Mouse (Mus musculus): ENCODE data around the gene Cand2. TPM values are rescaled to one million over a fixed set of nuclear protein-coding genes. Genes with fewer than 3 reads are reported as not detected.
"Not testable (repeated sequence)": the region's sequence is repeated elsewhere in the genome, so short reads cannot be mapped to it uniquely, and the experiment has no call there.

Cand2 gene
- polyA plus RNA-seq, 1 experiment from 2014 or later, result 56.3 TPM

DNA sequence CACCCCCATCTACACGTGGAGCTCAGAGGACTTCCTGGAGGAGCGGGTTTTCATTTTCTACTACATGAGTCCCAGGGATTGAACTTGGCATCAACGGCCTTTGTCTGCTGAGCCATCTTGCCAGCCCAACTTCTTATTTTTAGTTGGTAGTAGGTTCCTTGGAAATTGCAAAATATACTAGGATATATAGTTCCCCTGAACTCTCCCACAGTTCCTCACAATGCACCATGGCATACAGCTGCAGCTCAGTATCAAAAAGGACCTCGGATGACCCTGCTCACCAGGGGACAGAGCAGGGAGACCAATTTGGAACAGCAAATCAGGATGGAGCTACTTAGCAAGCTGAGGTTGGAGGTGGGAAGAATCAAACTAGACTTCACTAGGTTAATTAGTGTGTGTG is 40.7 kb downstream of the Cand2 start:
- H3K9me3 ChIP-seq (replicated peaks), result no peaks in the 10 kb centered on the region
- no peaks in the 10 kb centered on the region for H3K27me3 ChIP-seq (ENCODE audit: low read depth, poor library complexity, severe bottlenecking)
- DNase-seq (ENCODE audit: low spot score), result no peak
- no peak overlapping the region for H3K27ac ChIP-seq (replicated peaks)
- no peak overlapping the region for H3K4me3 ChIP-seq
- WGBS, result 85% methylated on average over 4 of the region's 4 CpGs
- H3K4me1 ChIP-seq, result peaks cover 9% of the 10 kb centered on the region
- H3K36me3 ChIP-seq, result no peaks in the 10 kb centered on the region

DNA sequence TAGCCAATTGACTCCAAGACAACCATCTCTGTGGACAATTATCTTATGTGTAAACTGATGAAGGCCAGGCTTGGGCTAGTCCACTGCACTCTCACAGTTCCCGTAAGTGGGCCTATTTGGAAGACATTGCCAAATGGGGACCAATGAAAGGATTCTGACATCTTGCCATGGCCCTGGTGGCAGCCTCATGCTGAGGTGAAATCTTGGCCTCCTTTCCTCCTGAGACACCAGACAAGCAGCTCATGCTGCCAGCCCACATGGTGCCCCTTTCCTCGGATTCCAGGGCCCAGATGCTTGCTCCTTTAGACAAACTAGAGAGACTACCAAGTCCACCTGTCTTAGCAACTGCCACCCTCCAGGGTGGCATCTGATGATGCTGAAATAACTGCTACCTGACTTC is 43.8 kb downstream of the Cand2 start:
- Histone ChIP-seq H3K27me3 (ENCODE audit: low read depth, poor library complexity, severe bottlenecking) (no peaks in the 10 kb centered on the region), H3K36me3 (no peaks in the 10 kb centered on the region), H3K4me1 (peaks cover 9% of the 10 kb centered on the region), H3K4me3 (no peak overlapping the region), H3K9me3 (replicated peaks) (no peaks in the 10 kb centered on the region), H3K27ac (replicated peaks) (no peak overlapping the region)
- no peak for DNase-seq (ENCODE audit: low spot score)
- 75% methylated on average over 2 of the region's 2 CpGs for WGBS

DNA sequence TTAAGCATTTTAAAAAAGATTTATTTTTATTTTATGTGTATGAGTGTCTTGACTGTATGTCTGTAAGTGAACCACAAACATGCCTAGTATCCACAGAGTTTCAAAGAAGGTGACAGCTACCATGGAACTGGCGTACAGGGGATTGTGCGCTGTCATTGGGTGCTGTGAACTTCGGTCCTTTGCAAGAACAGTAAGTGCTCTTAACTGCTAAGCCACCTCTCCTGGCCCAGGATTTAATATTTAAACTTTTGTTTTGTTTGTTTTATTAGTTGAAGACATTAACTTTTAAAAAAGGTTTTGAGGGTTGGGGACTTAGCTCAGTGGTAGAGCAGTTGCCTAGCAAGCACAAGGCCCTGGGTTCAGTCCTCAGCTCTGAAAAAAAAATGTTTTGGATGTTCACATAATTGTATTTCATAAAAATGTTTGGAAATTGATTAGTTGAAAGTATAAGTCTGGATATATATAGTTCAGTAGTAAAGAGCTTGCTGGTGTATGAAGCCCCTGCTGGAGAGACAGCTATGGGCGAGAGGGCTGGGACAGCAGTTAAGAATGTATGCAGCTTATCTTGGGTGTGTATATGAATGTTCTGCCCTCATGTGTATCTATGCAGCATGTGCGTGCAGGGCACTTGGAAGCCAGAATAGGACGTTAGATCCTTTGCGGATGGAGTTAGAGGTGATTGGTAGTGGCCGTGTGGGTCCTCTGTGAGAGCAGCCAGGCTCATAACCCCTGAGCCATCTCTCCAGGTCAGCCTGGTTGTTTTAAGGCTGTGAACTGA is 47.1 kb downstream of the Cand2 start:
- H3K27ac ChIP-seq (replicated peaks), result no peak overlapping the region
- WGBS, result 87% methylated on average over 8 of the region's 8 CpGs
- no peaks in the 10 kb centered on the region for H3K9me3 ChIP-seq (replicated peaks)
- H3K4me1 ChIP-seq, result peaks cover 8% of the 10 kb centered on the region; the same call in 1 of the 2 replicates
- H3K27me3 ChIP-seq (ENCODE audit: low read depth, poor library complexity, severe bottlenecking), result no peaks in the 10 kb centered on the region
- no peak overlapping the region for H3K4me3 ChIP-seq
- no peaks in the 10 kb centered on the region for H3K36me3 ChIP-seq
- DNase-seq (ENCODE audit: low spot score), result no peak

DNA sequence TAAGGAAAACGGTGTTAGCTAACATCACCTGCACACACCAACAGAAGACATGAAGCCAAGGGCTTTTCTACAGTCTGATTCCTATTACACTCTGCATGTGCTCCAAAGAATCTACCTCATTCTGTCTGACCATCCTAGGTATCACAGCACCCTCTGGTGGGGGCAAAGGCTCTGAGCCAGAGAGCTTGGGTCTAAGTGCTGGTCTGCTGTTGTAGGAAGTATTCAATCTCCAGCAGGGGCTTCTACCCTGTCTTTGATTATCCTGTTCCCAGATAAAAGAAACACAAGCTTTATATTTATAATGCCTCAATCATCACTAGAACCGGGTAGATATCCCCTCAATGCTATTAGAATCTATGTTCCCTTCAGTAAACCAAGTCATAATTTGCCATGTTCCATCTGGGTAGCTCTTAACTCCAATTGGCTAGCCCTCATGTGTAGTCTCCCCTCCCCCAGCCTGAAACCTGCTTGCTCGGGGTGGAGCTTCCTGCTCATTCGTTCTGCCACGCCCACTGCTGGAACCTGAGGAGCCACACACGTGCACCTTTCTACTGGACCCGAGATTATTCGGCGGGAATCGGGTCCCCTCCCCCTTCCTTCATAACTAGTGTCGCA is 49.6 kb downstream of the Cand2 start:
- H3K36me3 ChIP-seq; H3K4me1 ChIP-seq; H3K9me3 ChIP-seq (replicated peaks); H3K27me3 ChIP-seq (ENCODE audit: low read depth, poor library complexity, severe bottlenecking): not testable (repeated sequence)
- 3% methylated on average over 6 of the region's 11 CpGs for WGBS
- peak; percentile 80 for DNase-seq (ENCODE audit: low spot score)
- peak overlapping the region; percentile 35 for H3K4me3 ChIP-seq
- H3K27ac ChIP-seq (replicated peaks), result peak overlapping the region; percentile 64

DNA sequence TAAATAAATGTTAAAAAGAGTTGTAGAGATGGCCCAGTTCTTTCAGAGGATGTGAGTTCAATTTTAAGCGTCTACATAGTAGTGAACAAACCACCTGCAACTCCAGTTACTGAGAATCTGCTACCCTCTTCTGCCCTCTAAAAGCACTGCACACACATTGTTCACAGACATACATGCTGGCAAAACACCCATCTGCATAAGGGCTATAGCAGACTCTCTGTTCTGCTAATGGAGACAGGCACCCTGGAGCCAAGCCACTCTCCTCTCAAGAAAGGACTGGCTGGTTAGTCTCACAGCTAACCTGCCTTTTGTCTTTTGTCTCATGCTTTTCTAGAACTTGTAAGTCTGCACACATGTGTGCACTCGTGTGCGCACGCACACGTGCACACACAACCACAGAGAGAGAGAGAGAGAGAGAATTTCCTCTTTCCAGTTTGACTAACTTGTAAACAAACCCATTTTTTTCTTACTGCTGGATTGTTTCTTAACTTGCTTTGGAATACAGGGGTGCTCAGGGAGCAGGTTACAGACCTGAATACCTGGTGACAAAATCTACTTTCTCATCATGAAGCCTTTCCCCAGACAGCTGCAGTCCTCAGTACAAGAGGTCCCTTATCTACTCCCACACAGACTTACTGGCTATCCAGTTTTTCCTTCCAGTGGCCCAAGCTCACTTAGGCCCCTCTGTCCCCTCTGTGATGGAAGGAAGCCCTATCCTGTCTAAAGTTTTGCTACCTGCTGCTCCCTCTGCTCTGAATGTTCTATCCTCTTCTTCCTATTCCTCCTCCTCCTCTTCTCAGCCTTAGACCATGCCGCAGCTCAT is 56.7 kb downstream of the Cand2 start:
- Histone ChIP-seq H3K36me3 (0 out of 2 replicates have a peak, but pooled peaks cover 3% of the 10 kb centered on the region), H3K9me3 (replicated peaks) (no peaks in the 10 kb centered on the region), H3K4me1 (no peaks in the 10 kb centered on the region), H3K27ac (replicated peaks) (no peak overlapping the region), H3K4me3 (no peak overlapping the region), H3K27me3 (ENCODE audit: low read depth, poor library complexity, severe bottlenecking) (no peaks in the 10 kb centered on the region)
- 84% methylated on average over 6 of the region's 6 CpGs for WGBS
- no peak for DNase-seq (ENCODE audit: low spot score)

DNA sequence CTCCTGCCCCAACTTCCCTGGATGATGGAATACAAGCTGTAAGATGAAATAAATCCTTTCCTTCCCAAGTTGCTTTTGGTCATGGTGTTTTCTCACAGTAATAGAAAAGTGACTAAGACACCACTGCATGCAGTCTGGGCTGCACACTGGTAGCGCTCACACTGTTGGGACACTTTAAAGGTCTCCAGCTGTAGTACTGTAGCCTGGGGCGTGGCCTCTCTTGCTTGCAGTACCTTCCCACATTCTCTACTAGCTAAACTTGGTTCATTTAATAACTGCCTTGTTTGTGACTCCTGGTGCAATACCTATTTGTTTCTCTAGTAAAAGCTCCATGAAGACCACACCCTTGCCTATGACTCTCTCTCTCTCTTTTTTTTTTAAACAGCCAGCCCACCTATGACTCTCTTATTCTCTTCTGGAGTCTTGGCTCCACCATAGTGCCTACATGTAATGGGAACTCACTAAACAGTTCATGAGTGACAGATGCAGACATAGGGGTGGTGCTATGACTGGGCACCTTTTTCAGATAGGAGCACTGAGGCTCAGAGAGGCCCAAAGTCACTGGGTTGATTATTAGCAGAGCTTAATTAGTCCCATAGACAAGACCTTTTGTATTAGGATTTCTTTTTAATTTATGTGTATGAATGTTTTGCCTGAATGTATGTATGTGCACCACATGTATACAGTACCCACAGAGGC is 58.0 kb downstream of the Cand2 start:
- H3K36me3 ChIP-seq, result 0 out of 2 replicates have a peak, but pooled peaks cover 3% of the 10 kb centered on the region
- DNase-seq (ENCODE audit: low spot score), result no peak
- H3K4me3 ChIP-seq, result no peak overlapping the region
- no peak overlapping the region for H3K27ac ChIP-seq (replicated peaks)
- H3K27me3 ChIP-seq (ENCODE audit: low read depth, poor library complexity, severe bottlenecking), result no peaks in the 10 kb centered on the region
- no peaks in the 10 kb centered on the region for H3K9me3 ChIP-seq (replicated peaks)
- WGBS, result 93% methylated on average over 2 of the region's 2 CpGs
- peaks cover 1% of the 10 kb centered on the region for H3K4me1 ChIP-seq

DNA sequence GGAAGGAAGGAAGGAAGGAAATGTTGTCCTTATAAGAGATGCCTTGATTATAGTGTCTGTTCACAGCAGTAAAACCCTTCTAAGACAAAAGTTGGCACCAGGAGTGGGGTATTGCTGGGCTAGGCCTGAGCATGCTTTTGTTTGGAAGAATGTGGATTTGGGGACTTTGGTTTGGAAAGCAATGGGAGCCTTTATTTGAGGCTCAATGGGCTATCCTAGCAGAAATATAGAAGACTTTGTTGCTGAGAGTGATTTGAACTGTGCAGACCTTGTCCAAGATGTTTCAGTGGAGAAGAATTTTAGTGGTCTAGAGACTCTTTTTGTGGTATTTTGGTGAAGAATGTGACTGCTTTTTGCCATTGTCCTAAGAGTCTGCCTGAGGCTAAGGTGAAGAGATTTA is 59.5 kb downstream of the Cand2 start:
- Histone ChIP-seq H3K9me3 (replicated peaks) (no peaks in the 10 kb centered on the region), H3K36me3 (0 out of 2 replicates have a peak, but pooled peaks cover 3% of the 10 kb centered on the region), H3K27me3 (ENCODE audit: low read depth, poor library complexity, severe bottlenecking) (no peaks in the 10 kb centered on the region), H3K27ac (replicated peaks) (no peak overlapping the region), H3K4me3 (no peak overlapping the region), H3K4me1 (peaks cover 17% of the 10 kb centered on the region)
- DNase-seq (ENCODE audit: low spot score), result no peak

DNA sequence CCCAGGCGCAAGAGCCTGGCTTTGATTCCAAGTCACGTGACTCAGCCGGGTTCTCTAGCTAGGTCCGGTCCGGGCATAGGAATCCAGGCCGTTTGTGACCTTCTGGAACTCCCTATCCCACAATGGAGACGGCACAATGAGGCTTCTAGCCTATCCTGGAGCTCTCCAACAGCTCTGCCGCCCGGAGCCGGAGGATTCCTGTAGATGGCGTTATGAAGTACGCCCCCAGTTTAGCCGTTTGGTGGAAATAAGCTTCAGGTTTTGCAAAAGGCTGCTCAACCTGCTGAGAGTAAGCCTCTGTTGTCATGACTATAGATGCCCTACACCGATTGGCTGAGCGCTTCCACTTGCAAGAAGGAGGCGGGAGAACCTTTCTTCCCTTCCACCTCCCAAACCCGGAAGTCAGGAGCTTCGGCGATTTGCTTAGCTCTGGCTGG is 63.8 kb downstream of the Cand2 start, which contains the start of gene Efcab12:
Gene Efcab12 (minus strand): TSS at position 252 of the 437 bp plus-strand sequence.
- Histone ChIP-seq H3K27ac (replicated peaks) (peak within 1 kb of the TSS; percentile 84), H3K27me3 (ENCODE audit: low read depth, poor library complexity, severe bottlenecking) (no peaks in the 10 kb centered on the region), H3K9me3 (replicated peaks) (no peaks in the 10 kb centered on the region), H3K4me1 (peaks cover 17% of the 10 kb centered on the region), H3K4me3 (peak within 1 kb of the TSS; percentile 57), H3K36me3 (peaks cover 23% of the 10 kb centered on the region)
- WGBS, result under 1% methylated on average over 19 of the region's 19 CpGs
- peak; percentile 82 for DNase-seq (ENCODE audit: low spot score)

DNA sequence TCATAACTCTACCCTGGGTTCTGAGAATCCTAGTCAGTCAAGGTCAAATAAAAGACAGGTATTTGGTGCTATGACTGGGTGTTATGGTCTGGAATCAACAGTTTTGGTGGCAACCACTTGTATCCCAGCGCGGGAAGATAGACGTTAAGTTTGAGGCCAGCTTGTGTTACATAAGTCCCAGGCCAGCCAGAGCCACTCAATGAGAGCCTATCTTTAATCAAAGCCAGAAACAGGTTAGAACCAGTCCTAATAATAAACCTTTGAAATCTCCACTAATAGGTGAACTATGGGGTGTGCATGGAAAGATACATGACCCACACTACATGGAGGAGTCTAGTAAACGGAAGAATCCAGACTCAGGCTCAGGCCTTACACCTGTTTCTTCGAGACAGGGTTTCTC is 64.4 kb downstream of the Cand2 start:
- no peaks in the 10 kb centered on the region for H3K9me3 ChIP-seq (replicated peaks)
- H3K4me1 ChIP-seq, result peaks cover 17% of the 10 kb centered on the region
- H3K36me3 ChIP-seq, result peaks cover 29% of the 10 kb centered on the region
- H3K27me3 ChIP-seq (ENCODE audit: low read depth, poor library complexity, severe bottlenecking), result no peaks in the 10 kb centered on the region
- H3K4me3 ChIP-seq, result peak overlapping the region; percentile 57
- no peak for DNase-seq (ENCODE audit: low spot score)
- 69% methylated on average over 5 of the region's 5 CpGs for WGBS
- H3K27ac ChIP-seq (replicated peaks), result 0 out of 2 replicates have a peak overlapping the region, but pooled peaks have one; percentile 84

DNA sequence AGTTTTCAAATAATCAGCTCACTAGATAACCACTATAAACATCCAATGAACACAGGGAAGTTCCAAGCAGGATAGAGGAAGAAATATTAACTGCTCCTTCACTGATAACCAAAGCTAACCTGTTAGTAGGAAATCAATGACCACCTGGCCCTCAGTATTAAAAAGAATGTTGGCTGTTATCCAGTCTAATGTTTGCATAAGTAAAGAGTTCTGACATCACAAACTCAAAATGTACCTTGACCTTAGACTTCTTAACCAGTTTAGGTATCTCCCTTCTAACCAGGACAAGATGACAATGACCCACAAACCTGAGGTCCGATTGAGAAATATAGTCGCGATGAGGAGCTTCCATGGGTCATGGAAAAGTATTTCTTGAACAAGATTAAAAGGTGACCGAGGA is 70.7 kb downstream of the Cand2 start:
- DNase-seq (ENCODE audit: low spot score), result no peak
- no peak overlapping the region for H3K27ac ChIP-seq (replicated peaks)
- 96% methylated on average over 4 of the region's 4 CpGs for WGBS
- peaks cover 74% of the 10 kb centered on the region for H3K36me3 ChIP-seq
- H3K27me3 ChIP-seq (ENCODE audit: low read depth, poor library complexity, severe bottlenecking), result no peaks in the 10 kb centered on the region
- no peak overlapping the region for H3K4me3 ChIP-seq
- H3K9me3 ChIP-seq (replicated peaks), result no peaks in the 10 kb centered on the region
- H3K4me1 ChIP-seq, result no peaks in the 10 kb centered on the region

DNA sequence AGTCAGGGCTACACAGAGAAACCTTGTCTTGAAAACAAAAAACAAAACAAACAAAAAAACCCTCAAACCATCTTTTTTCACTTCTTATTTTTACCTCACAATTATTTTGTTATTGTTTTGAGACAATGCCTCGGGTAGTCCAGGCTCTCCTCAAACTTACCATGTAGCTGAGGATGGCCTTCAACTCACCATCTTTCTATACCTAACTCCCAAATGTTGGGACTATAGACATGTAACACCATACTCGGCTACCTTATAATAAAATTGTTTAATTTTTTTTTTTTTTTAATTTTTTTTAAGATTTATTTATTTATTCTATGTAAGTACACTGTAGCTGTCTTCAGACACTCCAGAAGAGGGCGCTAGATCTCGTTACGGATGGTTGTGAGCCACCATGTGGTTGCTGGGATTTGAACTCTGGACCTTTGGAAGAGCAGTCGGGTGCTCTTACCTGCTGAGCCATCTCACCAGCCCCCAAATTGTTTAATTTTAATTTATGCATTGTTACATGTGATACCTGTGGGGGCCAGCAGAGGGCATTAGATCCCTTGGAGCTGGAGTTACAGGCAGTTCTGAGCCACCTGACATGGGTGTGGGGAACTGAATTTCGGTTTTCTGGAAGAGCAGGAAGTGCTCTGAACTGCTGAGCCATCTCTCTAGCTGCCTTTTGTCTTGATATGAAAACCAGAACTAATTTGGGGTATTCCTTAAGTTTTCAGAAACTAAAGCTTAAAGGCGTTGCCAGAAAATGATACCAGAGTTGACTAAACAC is 72.5 kb downstream of the Cand2 start:
- H3K4me1 ChIP-seq, result peaks cover 5% of the 10 kb centered on the region
- no peaks in the 10 kb centered on the region for H3K27me3 ChIP-seq (ENCODE audit: low read depth, poor library complexity, severe bottlenecking)
- H3K4me3 ChIP-seq, result no peak overlapping the region
- WGBS, result 42% methylated on average over 8 of the region's 8 CpGs
- peak; percentile 66 for DNase-seq (ENCODE audit: low spot score)
- H3K36me3 ChIP-seq, result peaks cover 75% of the 10 kb centered on the region
- no peak overlapping the region for H3K27ac ChIP-seq (replicated peaks)
- H3K9me3 ChIP-seq (replicated peaks), result no peaks in the 10 kb centered on the region

Measured in midbrain, embryonic 10.5 days (tissue).